Mouse (Mus musculus): ENCODE results near the gene Cd68. TPM values are rescaled to one million over a fixed set of nuclear protein-coding genes. Genes with fewer than 3 reads are reported as not detected.

Gene Cd68
- total and polyA plus RNA-seq, 3 experiments: 7.4 to 14.8 (median 7.6) TPM

GRCm38 (mm10) chr11:69680136-69680855 is 14.3 kb upstream of the Cd68 start:
- intact Hi-C loops (cut with DNase I): loop anchor here (5.0 kb wide), 1 partner anchor 98 kb away; the partner anchor contains the start of genes Trp53 and Wrap53
- H3K36me3 ChIP-seq (ENCODE audit: control insufficient read depth, insufficient read depth, low read length): no peaks in the 10 kb centered on the region
- no peak for DNase-seq
- TF ChIP-seq CTCF (IDR thresholded peaks at IDR 0.05): no peak
- no peak for TF ChIP-seq POLR2A (IDR thresholded peaks at IDR 0.05; ENCODE audit: insufficient read depth, low read depth, low read length)
- TF ChIP-seq EP300 (IDR thresholded peaks at IDR 0.05; ENCODE audit: insufficient read depth, low read depth, low read length): no peak
- H3K27ac ChIP-seq: no peak overlapping the region
- no peaks in the 10 kb centered on the region for H3K79me2 ChIP-seq (replicated peaks; ENCODE audit: control insufficient read depth, insufficient read depth, low read length)
- 87% methylated on average over 30 of the region's 30 CpGs for WGBS
- peaks cover 9% of the 10 kb centered on the region for H3K4me1 ChIP-seq (ENCODE audit: control insufficient read depth, insufficient read depth, low read length)
- no peak overlapping the region for H3K4me3 ChIP-seq
- no peaks in the 10 kb centered on the region for H3K27me3 ChIP-seq (ENCODE audit: control insufficient read depth, insufficient read depth, low read length)
- no peak overlapping the region for H3K9ac ChIP-seq (ENCODE audit: low read depth, low read length)

DNA sequence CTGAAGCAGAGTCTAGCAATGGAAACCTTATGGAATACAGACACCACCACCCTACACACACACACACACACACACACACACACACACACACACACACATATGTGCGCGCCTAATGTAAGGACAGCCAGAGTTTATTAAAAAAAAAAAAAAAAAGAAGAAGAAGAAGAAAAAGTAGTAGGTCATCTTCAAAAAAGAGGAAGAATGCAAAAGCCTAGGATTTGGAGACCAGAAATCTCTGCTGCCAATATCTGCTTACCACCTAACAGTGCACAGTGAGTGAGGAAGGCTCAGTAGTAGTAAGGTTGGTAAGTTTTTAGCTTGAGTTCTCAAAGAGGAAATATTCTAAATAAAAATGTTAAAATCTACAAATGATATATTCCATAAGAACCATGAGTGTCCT is 13.2 kb upstream of the Cd68 start:
- Histone ChIP-seq H3K27ac (no peak overlapping the region), H3K4me1 (ENCODE audit: control insufficient read depth, insufficient read depth, low read length) (peaks cover 4% of the 10 kb centered on the region), H3K4me3 (no peak overlapping the region), H3K36me3 (ENCODE audit: control insufficient read depth, insufficient read depth, low read length) (no peaks in the 10 kb centered on the region), H3K79me2 (replicated peaks; ENCODE audit: control insufficient read depth, insufficient read depth, low read length) (no peaks in the 10 kb centered on the region), H3K27me3 (ENCODE audit: control insufficient read depth, insufficient read depth, low read length) (no peaks in the 10 kb centered on the region), H3K9ac (ENCODE audit: low read depth, low read length) (no peak overlapping the region)
- TF ChIP-seq POLR2A (IDR thresholded peaks at IDR 0.05; ENCODE audit: insufficient read depth, low read depth, low read length) (no peak), EP300 (IDR thresholded peaks at IDR 0.05; ENCODE audit: insufficient read depth, low read depth, low read length) (no peak), CTCF (IDR thresholded peaks at IDR 0.05) (no peak)
- intact Hi-C loops (cut with DNase I): no loop called here
- no peak for DNase-seq
- WGBS: 85% methylated on average over 2 of the region's 2 CpGs

GRCm38 (mm10) chr11:69672211-69672706 is 6.3 kb upstream of the Cd68 start, which contains the start of gene Eif4a1:
Eif4a1 (minus strand) TSS chr11:69672423.
- Histone ChIP-seq H3K27me3 (ENCODE audit: control insufficient read depth, insufficient read depth, low read length) (no peaks in the 10 kb centered on the region), H3K4me3 (peak within 1 kb of the TSS; percentile 85), H3K27ac (peak within 1 kb of the TSS; percentile 95), H3K4me1 (ENCODE audit: control insufficient read depth, insufficient read depth, low read length) (peaks cover 5% of the 10 kb centered on the region), H3K36me3 (ENCODE audit: control insufficient read depth, insufficient read depth, low read length) (peaks cover 18% of the 10 kb centered on the region), H3K79me2 (replicated peaks; ENCODE audit: control insufficient read depth, insufficient read depth, low read length) (no peaks in the 10 kb centered on the region), H3K9ac (ENCODE audit: low read depth, low read length) (peak within 1 kb of the TSS; percentile 92)
- TF ChIP-seq EP300 (IDR thresholded peaks at IDR 0.05; ENCODE audit: insufficient read depth, low read depth, low read length) (peak; percentile 43), CTCF (IDR thresholded peaks at IDR 0.05) (0 out of 2 replicates have a peak, but pooled peaks have one; percentile 13), POLR2A (IDR thresholded peaks at IDR 0.05; ENCODE audit: insufficient read depth, low read depth, low read length) (peak; percentile 99)
- WGBS: under 1% methylated on average over 36 of the region's 36 CpGs
- intact Hi-C loops (cut with DNase I): loop anchor here (1.0 kb wide), 1 partner anchor 9 kb away; no protein-coding TSS in a partner anchor
- peak; percentile 100 for DNase-seq

DNA sequence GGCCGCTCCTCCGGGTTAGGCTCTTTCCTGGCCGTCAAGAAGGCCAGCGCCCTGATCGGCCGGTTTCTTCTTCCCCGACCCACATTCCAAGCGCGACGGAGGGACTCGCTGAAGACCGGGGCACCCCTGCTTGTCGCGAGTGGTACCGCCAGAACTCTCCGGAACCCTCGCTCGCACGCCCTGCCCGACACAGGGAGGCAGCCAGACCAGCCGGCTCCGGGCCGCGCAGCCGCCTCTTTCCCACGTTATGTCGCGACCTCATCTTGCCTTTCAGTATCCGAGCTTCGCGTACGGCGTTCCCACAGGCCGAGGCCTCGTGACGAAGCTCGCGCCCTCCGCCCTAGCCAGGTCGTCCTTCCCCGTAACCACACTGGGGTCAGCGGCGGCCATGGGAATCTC is 5.8 kb upstream of the Cd68 start:
- Histone ChIP-seq H3K79me2 (replicated peaks; ENCODE audit: control insufficient read depth, insufficient read depth, low read length) (no peaks in the 10 kb centered on the region), H3K9ac (ENCODE audit: low read depth, low read length) (peak overlapping the region; percentile 92), H3K27me3 (ENCODE audit: control insufficient read depth, insufficient read depth, low read length) (no peaks in the 10 kb centered on the region), H3K27ac (peak overlapping the region; percentile 95), H3K4me1 (ENCODE audit: control insufficient read depth, insufficient read depth, low read length) (peaks cover 5% of the 10 kb centered on the region), H3K36me3 (ENCODE audit: control insufficient read depth, insufficient read depth, low read length) (peaks cover 18% of the 10 kb centered on the region), H3K4me3 (peak overlapping the region; percentile 85)
- DNase-seq: no peak
- intact Hi-C loops (cut with DNase I): loop anchor here (1.0 kb wide), 1 partner anchor 10 kb away; no protein-coding TSS in a partner anchor
- TF ChIP-seq POLR2A (IDR thresholded peaks at IDR 0.05; ENCODE audit: insufficient read depth, low read depth, low read length): no peak
- under 1% methylated on average over 43 of the region's 43 CpGs for WGBS

DNA sequence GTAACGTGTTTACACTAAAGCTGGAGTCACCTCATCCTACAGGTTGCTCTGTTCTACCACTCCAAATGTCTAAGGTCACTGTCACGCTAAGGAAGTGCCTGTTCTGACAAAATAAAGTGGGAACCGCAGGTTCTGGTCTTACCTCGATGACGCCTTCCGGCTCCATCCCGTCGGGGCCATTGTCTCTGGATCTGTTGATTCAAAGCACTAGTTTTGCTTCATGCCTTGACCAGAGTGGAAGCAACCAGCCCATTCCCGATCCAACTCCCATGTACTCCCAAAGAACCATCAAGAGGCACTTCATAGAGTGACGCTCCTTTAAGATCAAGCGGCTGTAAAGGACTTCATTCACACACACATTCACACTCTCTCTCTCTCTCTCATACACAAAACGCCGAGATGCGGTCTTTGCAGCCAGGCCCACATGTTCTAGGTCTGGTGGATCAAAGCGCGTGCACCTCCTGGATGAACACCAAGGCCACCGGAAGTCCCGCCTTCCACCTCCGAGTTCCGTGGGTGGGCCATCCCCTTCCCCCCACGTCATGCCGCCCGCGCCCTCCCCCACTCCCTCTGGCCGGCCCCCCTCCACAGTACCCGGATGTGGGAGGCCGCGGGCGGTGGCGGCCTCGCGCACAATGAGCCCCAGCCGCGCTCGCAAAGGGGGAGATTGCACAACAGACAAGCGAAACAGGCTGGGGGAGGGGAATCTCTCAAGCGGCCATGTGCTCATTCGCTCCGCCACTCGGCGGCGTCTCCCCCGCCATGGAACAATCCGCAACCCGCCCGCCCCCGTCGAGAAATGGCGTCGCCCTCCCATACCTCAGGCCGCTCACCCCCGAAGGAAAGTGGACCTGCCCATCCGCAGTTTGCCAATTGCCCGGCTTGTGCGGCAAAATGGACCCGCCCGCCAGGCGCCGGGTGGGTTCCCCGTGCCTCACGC is 5.1 kb upstream of the Cd68 start:
- Histone ChIP-seq H3K27ac (peak overlapping the region; percentile 95), H3K27me3 (ENCODE audit: control insufficient read depth, insufficient read depth, low read length) (no peaks in the 10 kb centered on the region), H3K4me1 (ENCODE audit: control insufficient read depth, insufficient read depth, low read length) (peaks cover 5% of the 10 kb centered on the region), H3K79me2 (replicated peaks; ENCODE audit: control insufficient read depth, insufficient read depth, low read length) (no peaks in the 10 kb centered on the region), H3K9ac (ENCODE audit: low read depth, low read length) (peak overlapping the region; percentile 92), H3K36me3 (ENCODE audit: control insufficient read depth, insufficient read depth, low read length) (peaks cover 18% of the 10 kb centered on the region), H3K4me3 (peak overlapping the region; percentile 85)
- intact Hi-C loops (cut with DNase I): no loop called here
- TF ChIP-seq POLR2A (IDR thresholded peaks at IDR 0.05; ENCODE audit: insufficient read depth, low read depth, low read length): peak; percentile 42
- no peak for TF ChIP-seq CTCF (IDR thresholded peaks at IDR 0.05)
- TF ChIP-seq EP300 (IDR thresholded peaks at IDR 0.05; ENCODE audit: insufficient read depth, low read depth, low read length): peak; percentile 71
- 1% methylated on average over 61 of the region's 61 CpGs for WGBS
- DNase-seq: peak; percentile 95 to 96
